Mouse (Mus musculus) midbrain, embryonic 13.5 days (tissue): ENCODE measurements at regions not wholly inside any gene's neighbourhood (a gene's known extent, or its start where the extent isn't known, plus 50 kb on each side); places are given as distances from the start of the nearest gene placed in this dataset. TPM values are rescaled to one million over a fixed set of nuclear protein-coding genes. Genes with fewer than 3 reads are reported as not detected.
A peak's percentile ranks its signal among the peaks of the same experiment; 100 is the strongest.

Source experiments
- ATAC-seq: fragments of 200-750 bp; cut with Nextera tagmentation; 2 replicates; pipeline ENCODE4 v1.8.0; 2017; ENCODE audit warnings: mild to moderate bottlenecking, moderate TSS enrichment, moderate library complexity
- H3K27ac ChIP-seq: fragments of 300-500 bp; sonication (generic); 2 replicates; pipeline ENCODE4 v1.5.1; 2015; ENCODE audit warnings: inconsistent platforms, mild to moderate bottlenecking, moderate library complexity
- H3K27me3 ChIP-seq: fragments of 300-500 bp; sonication (generic); 2 replicates; pipeline ENCODE4 v1.6.1; 2015; ENCODE audit warnings: mild to moderate bottlenecking, inconsistent platforms
- H3K36me3 ChIP-seq: fragments of 300-500 bp; sonication (generic); 2 replicates; pipeline ENCODE4 v1.6.1; 2015; ENCODE audit warnings: mild to moderate bottlenecking, inconsistent platforms
- H3K4me1 ChIP-seq: fragments of 300-500 bp; sonication (generic); replicated peaks from 2 replicates; pipeline ENCODE4 v1.6.1; 2015; ENCODE audit warnings: inconsistent platforms
- H3K4me2 ChIP-seq: fragments of 300-500 bp; sonication (generic); replicated peaks from 2 replicates; pipeline ENCODE4 v1.6.1; 2015; ENCODE audit warnings: moderate library complexity, mild to moderate bottlenecking, inconsistent platforms
- H3K4me3 ChIP-seq: fragments of 300-500 bp; sonication (generic); replicated peaks from 2 replicates; pipeline ENCODE4 v1.5.1; 2015; ENCODE audit warnings: mild to moderate bottlenecking, inconsistent platforms
- H3K9ac ChIP-seq: fragments of 300-500 bp; sonication (generic); replicated peaks from 2 replicates; pipeline ENCODE4 v1.6.1; 2015; ENCODE audit warnings: mild to moderate bottlenecking, inconsistent platforms
- H3K9me3 ChIP-seq: fragments of 300-500 bp; sonication (generic); 2 replicates; pipeline ENCODE4 v1.6.1; 2016; ENCODE audit warnings: mild to moderate bottlenecking, inconsistent platforms
- WGBS: fragments of 180-500 bp; shearing (Covaris S2); methylation state at CpG from one replicate; pipeline ENCODE4 v1.1.7; 2015; 5-methylcytosine and 5-hydroxymethylcytosine counted together
- microRNA-seq: library from miRNA; unstranded; fragments of <30 nt; microRNA quantifications from one replicate; pipeline ENCODE4, GENCODE M21; 2016

GRCm38 (mm10) chr14:111330570-111330969, 344.3 kb upstream of the Slitrk5 start:
- Histone ChIP-seq H3K27me3 (no peaks in the 10 kb centered on the region), H3K36me3 (no peaks in the 10 kb centered on the region), H3K9ac (no peak overlapping the region), H3K4me1 (no peaks in the 10 kb centered on the region), H3K4me3 (no peak overlapping the region), H3K27ac (no peak overlapping the region), H3K9me3 (no peaks in the 10 kb centered on the region), H3K4me2 (no peak overlapping the region)
- no peak for ATAC-seq
- 93% methylated on average over 3 of the region's 3 CpGs for WGBS

GRCm38 (mm10) chr14:111353518-111353917, 321.4 kb upstream of the Slitrk5 start:
- Histone ChIP-seq H3K4me2 (no peak overlapping the region), H3K27me3 (no peaks in the 10 kb centered on the region), H3K9ac (no peak overlapping the region), H3K36me3 (no peaks in the 10 kb centered on the region), H3K4me1 (no peaks in the 10 kb centered on the region), H3K9me3 (no peaks in the 10 kb centered on the region), H3K4me3 (no peak overlapping the region), H3K27ac (no peak overlapping the region)
- 87% methylated on average over 5 of the region's 5 CpGs for WGBS
- no peak for ATAC-seq

GRCm38 (mm10) chr14:111396803-111397202, 278.1 kb upstream of the Slitrk5 start:
- H3K4me2 ChIP-seq = no peak overlapping the region
- H3K9ac ChIP-seq = no peak overlapping the region
- no peaks in the 10 kb centered on the region for H3K27me3 ChIP-seq
- H3K4me1 ChIP-seq = no peaks in the 10 kb centered on the region
- H3K4me3 ChIP-seq = no peak overlapping the region
- no peaks in the 10 kb centered on the region for H3K9me3 ChIP-seq
- H3K36me3 ChIP-seq = no peaks in the 10 kb centered on the region
- ATAC-seq = no peak
- H3K27ac ChIP-seq = no peak overlapping the region
- WGBS = 55% methylated on average over 1 of the region's 1 CpGs

GRCm38 (mm10) chr14:111400809-111401208, 274.1 kb upstream of the Slitrk5 start:
- H3K27me3 ChIP-seq = no peaks in the 10 kb centered on the region
- H3K4me1 ChIP-seq = no peaks in the 10 kb centered on the region
- H3K9me3 ChIP-seq = no peaks in the 10 kb centered on the region
- H3K4me2 ChIP-seq = no peak overlapping the region
- no peak overlapping the region for H3K4me3 ChIP-seq
- H3K27ac ChIP-seq = no peak overlapping the region
- no peaks in the 10 kb centered on the region for H3K36me3 ChIP-seq
- H3K9ac ChIP-seq = no peak overlapping the region
- 67% methylated on average over 3 of the region's 3 CpGs for WGBS
- ATAC-seq = no peak

- ATAC-seq = no peak
- H3K4me3 ChIP-seq = no peak overlapping the region
- no peaks in the 10 kb centered on the region for H3K9me3 ChIP-seq
- no peaks in the 10 kb centered on the region for H3K4me1 ChIP-seq
- H3K27ac ChIP-seq = no peak overlapping the region
- H3K9ac ChIP-seq = no peak overlapping the region
- no peaks in the 10 kb centered on the region for H3K27me3 ChIP-seq
- WGBS = 85% methylated on average over 1 of the region's 1 CpGs
- no peaks in the 10 kb centered on the region for H3K36me3 ChIP-seq
- no peak overlapping the region for H3K4me2 ChIP-seq
These were observed 272.4 kb upstream of the Slitrk5 start for GRCm38 (mm10) chr14:111402538-111402937.

- no peak overlapping the region for H3K4me2 ChIP-seq
- no peaks in the 10 kb centered on the region for H3K9me3 ChIP-seq
- no peak for ATAC-seq
- WGBS = 88% methylated on average over 1 of the region's 1 CpGs
- no peaks in the 10 kb centered on the region for H3K4me1 ChIP-seq
- H3K27me3 ChIP-seq = no peaks in the 10 kb centered on the region
- H3K4me3 ChIP-seq = no peak overlapping the region
- no peaks in the 10 kb centered on the region for H3K36me3 ChIP-seq
- no peak overlapping the region for H3K27ac ChIP-seq
- H3K9ac ChIP-seq = no peak overlapping the region
These were observed 271.3 kb upstream of the Slitrk5 start for GRCm38 (mm10) chr14:111403555-111403954.

- no peaks in the 10 kb centered on the region for H3K27me3 ChIP-seq
- no peak overlapping the region for H3K27ac ChIP-seq
- 0 out of 2 replicates have a peak, but pooled peaks cover 1% of the 10 kb centered on the region for H3K4me1 ChIP-seq
- no peak for ATAC-seq
- no peaks in the 10 kb centered on the region for H3K36me3 ChIP-seq
- no peak overlapping the region for H3K4me3 ChIP-seq
- H3K4me2 ChIP-seq = no peak overlapping the region
- no peaks in the 10 kb centered on the region for H3K9me3 ChIP-seq
- no peak overlapping the region for H3K9ac ChIP-seq
- 83% methylated on average over 3 of the region's 3 CpGs for WGBS
These were observed 261.4 kb upstream of the Slitrk5 start for GRCm38 (mm10) chr14:111413543-111413942.

GRCm38 (mm10) chr14:111418531-111418930, 256.4 kb upstream of the Slitrk5 start:
- H3K4me1 ChIP-seq = peaks cover 7% of the 10 kb centered on the region; the same call in 1 of the 2 replicates
- 60% methylated on average over 3 of the region's 3 CpGs for WGBS
- no peak overlapping the region for H3K4me3 ChIP-seq
- H3K36me3 ChIP-seq = no peaks in the 10 kb centered on the region
- ATAC-seq = 0 out of 2 replicates have a peak, but pooled peaks have one; percentile 58
- no peak overlapping the region for H3K27ac ChIP-seq
- no peak overlapping the region for H3K4me2 ChIP-seq
- no peaks in the 10 kb centered on the region for H3K9me3 ChIP-seq
- no peak overlapping the region for H3K9ac ChIP-seq
- no peaks in the 10 kb centered on the region for H3K27me3 ChIP-seq

- no peaks in the 10 kb centered on the region for H3K9me3 ChIP-seq
- H3K4me2 ChIP-seq = no peak overlapping the region
- H3K4me1 ChIP-seq = no peaks in the 10 kb centered on the region
- H3K4me3 ChIP-seq = no peak overlapping the region
- WGBS = 94% methylated on average over 2 of the region's 2 CpGs
- H3K27me3 ChIP-seq = no peaks in the 10 kb centered on the region
- ATAC-seq = no peak
- H3K9ac ChIP-seq = no peak overlapping the region
- no peak overlapping the region for H3K27ac ChIP-seq
- H3K36me3 ChIP-seq = no peaks in the 10 kb centered on the region
These were observed 245.6 kb upstream of the Slitrk5 start for GRCm38 (mm10) chr14:111429101-111429857.

Small RNAs in the stretch of these regions (microRNA-seq; reads per million reads assigned to microRNA genes)
- gene Gm22802 = not detected
